Mouse (Mus musculus) ovary, postnatal 10 days (tissue): Measurements from ENCODE around the gene Map3k5.

ENCODE experiments used
- DNase-seq: peaks from one replicate; pipeline ENCODE4 v3.0.0; 2022; ENCODE audit warnings: low spot score

Gene Map3k5

DNA sequence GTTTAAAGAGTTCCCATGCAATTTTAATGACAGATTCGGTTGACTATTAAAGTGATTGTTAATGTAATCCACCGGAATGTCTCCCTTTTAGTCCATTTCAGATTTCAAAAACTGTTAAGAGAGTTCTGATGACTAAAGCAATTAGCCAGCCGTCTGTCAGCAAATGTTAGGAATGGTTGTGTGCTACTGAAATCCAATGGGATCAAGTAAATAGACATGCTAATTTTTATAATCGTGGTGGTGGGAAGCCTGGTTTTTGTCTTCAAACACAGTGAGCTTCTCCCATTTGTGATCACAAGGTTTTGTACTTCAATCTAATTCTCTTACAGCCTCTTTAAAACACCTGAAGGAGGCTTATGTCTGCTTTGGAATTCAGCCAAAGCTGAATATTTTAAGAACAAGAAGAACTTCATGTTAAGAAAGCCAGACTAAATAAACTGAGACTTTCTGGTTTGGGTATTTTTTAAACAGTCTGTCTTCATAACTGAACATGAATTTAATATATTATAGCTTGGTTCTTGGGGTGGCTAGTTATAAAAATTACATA, 1.6 kb downstream of the Map3k5 start:
- no peak for DNase-seq

DNA sequence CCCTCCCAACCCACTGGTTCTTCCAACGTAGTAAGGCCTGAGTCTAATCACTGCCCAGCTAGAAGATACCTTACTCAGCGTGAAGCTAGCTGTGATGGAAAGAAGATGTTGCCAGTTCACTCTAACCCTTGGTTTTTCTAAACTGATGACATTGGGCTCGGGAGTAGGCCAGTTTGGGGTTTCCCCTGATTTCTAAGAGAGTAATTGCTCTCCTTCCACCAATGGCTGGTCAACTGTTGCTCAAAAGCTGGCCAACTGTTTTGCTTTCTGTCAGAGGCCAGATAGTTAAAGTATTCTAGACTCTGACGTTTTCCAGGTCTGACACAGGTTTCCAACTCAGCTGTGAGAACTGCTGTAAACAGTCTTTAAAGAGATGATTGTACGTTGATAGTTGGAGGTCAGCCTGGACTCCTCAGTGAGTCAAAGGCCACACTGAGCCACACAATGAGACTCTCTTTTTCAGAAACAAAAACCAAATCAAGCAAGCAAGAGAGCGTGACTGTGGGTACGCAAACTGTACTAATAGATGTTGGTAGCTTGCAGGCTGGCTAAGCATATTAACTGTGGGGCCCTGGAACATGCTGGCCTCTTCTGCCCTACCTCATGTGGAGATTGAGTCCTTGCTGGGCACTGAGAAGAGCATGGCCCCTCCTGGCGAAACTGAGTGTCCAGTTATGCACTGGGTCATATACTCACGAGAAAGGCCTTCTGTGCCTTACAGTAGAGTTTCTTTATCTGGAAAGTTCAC, 2.9 kb downstream of the Map3k5 start:
- no peak for DNase-seq

- DNase-seq = no peak
Observed at GRCm38 (mm10) chr10:19938738-19939137, 4.5 kb downstream of the Map3k5 start.

DNA sequence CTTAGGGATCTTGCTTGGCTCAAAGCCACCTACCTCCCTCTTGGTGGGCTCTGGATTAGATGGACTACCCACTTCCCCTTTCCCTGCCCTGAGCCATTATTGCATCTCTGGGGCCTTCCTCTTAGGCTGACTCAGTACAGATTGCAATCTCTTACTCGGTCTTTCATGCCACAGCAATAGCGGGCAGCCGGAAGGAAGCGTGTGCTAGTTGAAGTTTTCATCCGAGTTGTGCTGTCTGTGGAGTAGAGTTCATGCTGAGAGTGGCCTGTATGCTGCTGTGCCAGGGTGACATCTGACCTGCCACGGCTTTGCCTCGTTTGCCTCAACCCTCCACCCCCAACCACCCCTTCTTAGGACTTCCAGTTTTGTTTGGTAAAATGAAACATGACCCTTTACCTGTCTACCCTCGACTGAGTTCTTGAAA, 5.0 kb downstream of the Map3k5 start:
- no peak for DNase-seq

DNA sequence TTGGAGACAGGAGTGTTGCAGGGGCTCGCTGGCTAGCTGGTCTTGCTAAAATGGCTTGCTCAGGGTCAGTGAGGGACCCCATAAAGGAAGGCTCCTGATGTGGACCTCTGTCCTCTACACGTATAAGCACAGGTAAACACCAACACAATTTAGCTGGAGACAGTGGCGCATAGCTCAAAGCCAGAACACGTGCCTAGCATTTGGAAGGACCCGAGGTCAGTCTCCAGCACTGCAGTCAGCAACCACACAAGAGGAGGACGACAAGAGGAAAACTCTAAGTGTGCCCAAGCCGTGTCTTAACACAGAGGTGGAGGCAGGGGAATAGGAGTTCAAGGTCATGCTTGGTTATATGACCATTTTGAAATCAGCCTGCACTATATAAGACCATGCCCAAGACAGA, 5.9 kb downstream of the Map3k5 start:
- DNase-seq = no peak

GRCm38 (mm10) chr10:19940626-19941025, 6.4 kb downstream of the Map3k5 start:
- DNase-seq = no peak

DNA sequence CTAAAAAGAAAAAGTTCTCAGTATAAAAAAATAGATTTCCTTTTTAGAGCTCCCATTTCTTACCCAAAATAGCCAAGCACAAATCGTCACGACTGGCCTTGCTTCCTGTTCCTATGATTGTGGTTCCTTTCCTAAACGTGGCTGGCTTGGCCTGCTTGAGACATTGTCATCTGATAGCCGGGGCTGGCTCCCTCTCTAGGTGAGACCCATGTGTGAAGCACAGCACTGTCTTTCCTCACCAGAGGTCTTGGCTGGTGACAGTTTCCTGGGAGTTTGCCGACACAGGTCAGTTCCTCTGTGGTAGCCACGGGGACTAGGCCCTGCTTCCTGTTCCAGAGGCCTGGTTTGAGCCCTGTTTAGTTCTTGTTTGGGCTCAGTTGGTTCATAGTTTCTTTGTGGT, 6.8 kb downstream of the Map3k5 start:
- DNase-seq = no peak

DNA sequence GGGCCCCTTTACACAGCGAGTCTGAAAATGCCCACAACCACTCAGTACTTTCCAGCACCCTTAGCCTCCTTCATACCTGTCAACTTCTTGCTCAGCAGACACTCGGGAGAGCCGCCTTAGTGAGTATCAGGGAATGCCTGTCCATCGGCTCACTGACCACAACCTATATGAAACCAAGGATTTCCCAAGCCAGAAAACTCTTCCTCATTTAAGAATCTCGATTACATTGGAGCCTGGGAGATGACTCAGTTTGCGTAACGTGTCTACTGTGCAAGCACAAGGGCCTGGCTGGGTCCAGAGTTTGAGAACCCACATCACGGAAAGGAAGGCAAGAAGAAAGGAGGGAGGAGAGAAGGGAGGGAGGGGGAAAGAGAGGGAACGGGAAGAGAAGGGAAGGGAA, 7.6 kb downstream of the Map3k5 start:
- DNase-seq = no peak

- no peak for DNase-seq
Observed at GRCm38 (mm10) chr10:19942621-19943020, 8.3 kb downstream of the Map3k5 start.

DNA sequence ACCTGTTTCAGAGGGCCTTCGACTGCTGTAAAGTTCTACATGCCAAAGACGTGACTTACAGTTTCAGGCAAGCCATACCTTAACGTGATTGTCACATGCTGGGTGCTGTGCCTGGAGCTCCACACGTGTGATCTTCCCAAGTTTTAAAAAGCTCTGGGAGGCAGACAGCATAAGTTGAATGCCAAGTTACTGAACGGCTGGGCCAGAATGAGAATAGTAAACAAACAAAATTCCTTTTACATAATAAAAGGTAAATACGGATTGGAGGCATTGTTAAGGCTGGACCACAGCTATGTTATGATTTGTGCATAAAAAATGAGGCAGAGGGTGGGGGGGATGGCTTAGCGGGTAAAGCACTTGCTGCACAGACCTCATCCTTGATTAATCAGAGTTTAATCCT, 11.4 kb downstream of the Map3k5 start:
- no peak for DNase-seq

- DNase-seq = no peak
Observed at GRCm38 (mm10) chr10:19946644-19947043, 12.4 kb downstream of the Map3k5 start.

GRCm38 (mm10) chr10:19947441-19947840, 13.2 kb downstream of the Map3k5 start:
- DNase-seq = no peak

GRCm38 (mm10) chr10:19947901-19948300, 13.6 kb downstream of the Map3k5 start:
- DNase-seq = no peak

DNA sequence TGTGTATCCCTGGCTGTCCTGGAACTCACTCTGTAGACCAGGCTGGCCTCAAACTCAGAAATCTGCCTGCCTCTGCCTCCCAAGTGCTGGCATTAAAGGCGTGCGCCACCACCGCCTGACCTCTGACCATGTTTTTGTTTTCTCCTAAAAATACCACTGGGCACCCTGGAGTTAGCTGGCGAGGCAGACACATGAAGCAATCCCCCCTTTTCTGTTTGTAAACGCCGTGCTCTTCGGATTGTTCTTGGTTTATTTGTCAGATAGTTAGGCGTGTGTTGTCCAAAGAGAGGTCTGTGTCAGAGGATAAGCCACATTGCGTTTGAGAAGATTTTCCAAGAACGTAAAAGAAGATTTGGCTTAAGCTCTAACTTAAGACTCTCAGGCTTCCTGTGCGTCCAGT, 14.1 kb downstream of the Map3k5 start:
- DNase-seq = no peak

DNA sequence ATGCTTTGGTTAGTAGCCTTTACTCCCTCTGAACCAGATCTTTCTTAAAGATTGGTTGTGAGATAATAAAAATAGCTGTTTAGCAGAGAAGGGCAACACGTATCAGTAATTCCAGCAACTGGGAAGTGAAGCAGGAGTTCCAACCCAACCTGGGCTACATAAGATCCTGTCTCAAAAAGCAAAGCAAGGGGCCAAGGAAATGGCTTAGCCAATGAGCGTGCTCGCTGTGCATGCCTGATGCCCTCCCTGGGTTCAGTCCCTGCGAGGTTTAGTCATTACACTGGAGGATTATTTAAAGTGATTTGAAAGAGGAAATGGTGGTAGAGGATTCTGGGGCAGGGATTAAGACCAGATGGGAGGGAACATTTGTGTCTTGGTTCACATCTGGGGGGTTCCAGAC, 14.8 kb downstream of the Map3k5 start:
- DNase-seq = no peak

DNA sequence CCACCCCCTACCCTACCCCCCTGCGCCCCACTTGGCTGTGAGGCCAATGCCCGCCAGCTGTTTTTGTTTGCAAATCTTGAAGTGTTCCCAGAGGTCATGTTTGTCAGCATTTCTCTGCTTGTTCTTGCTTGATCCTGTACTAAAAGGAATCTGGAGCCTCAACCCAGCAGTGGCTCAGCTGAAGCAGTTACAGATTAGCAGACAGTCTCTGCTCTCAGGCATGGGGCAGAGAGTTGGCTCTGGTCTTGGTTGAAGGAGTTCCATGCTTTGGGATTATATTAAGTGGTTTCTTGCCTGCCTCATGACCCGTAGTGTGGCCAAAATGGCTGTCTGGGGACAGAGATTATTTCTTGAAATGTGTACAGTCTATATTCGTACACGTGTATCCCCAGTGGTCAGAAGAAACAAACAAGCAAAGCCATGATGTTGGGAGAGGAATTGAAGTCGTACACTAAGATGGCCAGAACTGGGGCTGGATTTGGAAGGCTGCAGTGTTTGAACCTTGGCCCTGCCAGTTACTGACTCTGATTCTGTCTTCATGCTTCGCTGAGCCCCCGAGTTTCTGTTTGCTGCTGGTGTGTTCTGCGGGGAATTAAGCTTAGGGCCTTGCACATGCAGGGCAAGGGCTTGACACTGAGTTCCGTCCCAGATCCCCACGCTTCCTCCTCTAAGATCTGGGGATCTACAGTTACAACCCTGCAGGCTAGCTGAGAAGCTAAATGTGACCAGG, 18.9 kb downstream of the Map3k5 start:
- DNase-seq = no peak

- no peak for DNase-seq
Observed at GRCm38 (mm10) chr10:19954572-19954971, 20.3 kb downstream of the Map3k5 start.

DNA sequence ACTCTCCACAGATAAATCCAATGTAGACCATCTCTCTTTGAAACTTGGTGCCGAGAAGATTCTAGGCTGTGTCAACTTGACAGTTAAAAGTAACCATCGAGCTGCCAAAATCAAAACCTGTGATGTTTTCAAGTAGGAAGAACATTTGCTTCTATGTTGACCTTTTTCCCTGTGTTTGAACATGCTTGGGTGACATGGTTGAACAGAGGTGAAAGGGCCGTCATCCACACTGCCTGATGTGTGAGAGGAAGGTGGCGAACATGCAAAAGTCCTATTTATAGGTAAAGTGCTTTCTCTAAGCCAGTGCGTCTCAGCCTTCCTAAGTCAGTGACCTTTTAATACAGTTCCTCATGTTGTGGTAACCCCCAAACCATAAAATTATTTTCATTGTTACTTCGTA, 21.5 kb downstream of the Map3k5 start:
- DNase-seq = no peak

DNA sequence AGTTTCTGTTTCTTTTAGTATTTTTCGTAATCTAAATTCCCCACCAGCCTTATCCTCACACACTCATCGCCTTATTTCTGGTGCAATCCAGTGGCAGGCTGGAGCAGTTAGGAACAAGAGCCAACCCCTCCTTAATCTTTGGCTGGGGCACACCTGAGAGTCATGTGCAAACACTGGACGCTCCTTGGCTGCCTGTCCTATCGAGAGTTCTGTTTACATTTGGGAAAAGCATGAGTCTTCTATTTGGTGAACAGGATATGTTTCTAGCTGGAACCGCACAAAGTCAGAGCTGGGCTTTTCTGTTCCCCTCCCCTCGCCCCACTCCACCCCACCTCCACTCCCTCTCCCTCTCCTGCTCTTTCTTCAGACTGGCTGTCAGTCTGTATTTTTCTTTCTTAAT, 22.5 kb downstream of the Map3k5 start:
- DNase-seq = no peak

DNA sequence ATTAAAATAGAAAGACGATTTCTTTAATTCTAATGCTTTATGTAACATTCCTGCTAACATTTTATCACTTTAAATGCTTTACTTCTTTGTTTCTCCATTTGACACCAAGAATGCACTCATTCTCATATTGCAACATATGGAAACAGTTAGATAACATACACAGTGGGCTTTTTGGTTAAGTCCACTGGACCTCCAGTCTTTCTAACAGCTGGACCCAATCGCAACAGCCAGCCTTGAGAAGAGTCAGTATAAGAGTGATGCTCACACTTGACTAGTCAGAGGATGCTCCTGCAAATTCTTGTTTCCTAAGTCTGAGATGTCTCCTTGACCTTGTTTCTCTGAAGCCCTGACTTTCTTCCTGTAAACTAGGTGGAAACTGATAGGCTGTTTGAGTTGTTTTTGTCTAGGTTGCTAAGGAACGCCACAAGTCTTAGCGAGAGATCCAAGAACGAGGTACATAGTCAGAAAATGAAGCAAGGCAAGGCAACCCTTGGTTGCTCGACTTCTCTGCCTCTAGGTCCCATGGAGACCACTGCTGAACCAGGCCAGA, 26.6 kb downstream of the Map3k5 start:
- no peak for DNase-seq

DNA sequence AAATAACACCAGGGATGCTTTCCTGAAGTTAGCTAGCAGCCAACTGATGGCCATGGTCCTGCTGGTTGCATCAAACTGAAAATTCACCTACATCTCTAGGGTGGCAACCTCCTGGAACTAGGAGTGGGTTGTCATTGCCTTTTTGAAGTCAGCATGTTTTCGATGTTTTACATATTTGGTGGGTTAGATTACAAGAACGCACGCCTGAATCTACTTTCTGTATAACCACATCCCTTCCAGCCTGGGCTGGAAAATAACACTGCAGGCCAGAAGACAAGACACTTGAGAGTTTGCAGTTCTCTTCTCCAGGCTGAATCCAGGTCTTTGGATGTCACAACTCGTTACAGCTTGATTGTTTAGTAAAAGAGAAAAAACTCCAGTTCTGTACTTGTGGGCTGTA, 28.5 kb downstream of the Map3k5 start:
- no peak for DNase-seq

- no peak for DNase-seq
Observed at GRCm38 (mm10) chr10:19963206-19963605, 28.9 kb downstream of the Map3k5 start.

DNA sequence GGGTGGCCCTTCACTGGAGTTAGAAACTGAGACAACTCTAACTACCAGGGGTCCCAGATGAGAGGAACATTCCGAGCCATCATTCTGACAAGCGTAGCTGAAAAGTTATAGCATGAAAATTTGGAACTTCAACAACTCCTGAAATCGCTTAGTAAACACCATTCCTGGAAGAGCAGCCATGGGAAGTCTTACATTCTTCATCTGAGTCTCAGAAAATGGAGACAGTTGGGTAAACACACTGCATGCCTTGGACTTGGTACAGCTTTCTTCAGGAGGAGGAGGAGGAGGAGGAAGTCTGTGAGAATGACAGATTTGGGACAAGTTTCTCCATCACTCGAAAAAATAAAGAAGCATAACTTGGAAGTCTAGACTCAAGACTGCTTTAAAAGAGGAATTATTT, 29.8 kb downstream of the Map3k5 start:
- no peak for DNase-seq
